Mouse (Mus musculus) forebrain, embryonic 13.5 days (tissue): ENCODE data around the gene Eloa. TPM values are rescaled to one million over a fixed set of nuclear protein-coding genes. Genes with fewer than 3 reads are reported as not detected.
A peak's percentile ranks its signal among the peaks of the same experiment; 100 is the strongest.

Source experiments
- ATAC-seq: fragments of 200-750 bp; cut with Nextera tagmentation; 2 replicates; pipeline ENCODE4 v1.8.0; 2017
- H3K27ac ChIP-seq: fragments of 300-500 bp; sonication (generic); 2 replicates; pipeline ENCODE4 v1.5.1; 2015; ENCODE audit warnings: inconsistent platforms, mild to moderate bottlenecking, moderate library complexity
- H3K27me3 ChIP-seq: fragments of 300-500 bp; sonication (generic); 2 replicates; pipeline ENCODE4 v1.6.1; 2015; ENCODE audit warnings: mild to moderate bottlenecking, inconsistent platforms
- H3K36me3 ChIP-seq: fragments of 300-500 bp; sonication (generic); 2 replicates; pipeline ENCODE4 v1.6.1; 2015; ENCODE audit warnings: mild to moderate bottlenecking, inconsistent platforms; ENCODE audit not compliant: poor library complexity, severe bottlenecking
- H3K4me1 ChIP-seq: fragments of 300-500 bp; sonication (generic); 2 replicates; pipeline ENCODE4 v1.6.1; 2015; ENCODE audit warnings: inconsistent platforms
- H3K4me2 ChIP-seq: fragments of 300-500 bp; sonication (generic); 2 replicates; pipeline ENCODE4 v1.6.1; 2015; ENCODE audit warnings: inconsistent platforms, mild to moderate bottlenecking, moderate library complexity
- H3K4me3 ChIP-seq: fragments of 300-500 bp; sonication (generic); 2 replicates; pipeline ENCODE4 v1.5.1; 2015; ENCODE audit warnings: mild to moderate bottlenecking, inconsistent platforms
- H3K9ac ChIP-seq: fragments of 300-500 bp; sonication (generic); 2 replicates; pipeline ENCODE4 v1.6.1; 2015; ENCODE audit warnings: mild to moderate bottlenecking, inconsistent platforms
- H3K9me3 ChIP-seq: fragments of 300-500 bp; sonication (generic); replicated peaks from 2 replicates; pipeline ENCODE4 v1.6.1; 2016; ENCODE audit warnings: inconsistent platforms
- whole genome bisulfite sequencing: fragments of 180-500 bp; shearing (Covaris S2); methylation state at CpG from one replicate; pipeline ENCODE4 v1.1.7; 2015; 5-methylcytosine and 5-hydroxymethylcytosine counted together
- polyA plus RNA-seq: library from polyadenylated mRNA; unstranded; fragments of >200 nt; fragmentation: Nextera tagmentation; extraction: Ambion mirVana; gene quantifications from 2 replicates; pipeline ENCODE4 v1.2.1, GENCODE M21; 2015

Gene Eloa
- polyA plus RNA-seq, 1 experiment from 2014 or later, result 29.1 TPM

- H3K4me2 ChIP-seq, result no peak overlapping the region
- no peak overlapping the region; the same call in 1 of the 2 replicates for H3K9ac ChIP-seq
- no peaks in the 10 kb centered on the region for H3K36me3 ChIP-seq
- no peak overlapping the region for H3K27ac ChIP-seq
- ATAC-seq, result no peak
- no peaks in the 10 kb centered on the region for H3K27me3 ChIP-seq
- H3K9me3 ChIP-seq, result no peaks in the 10 kb centered on the region
- WGBS, result 86% methylated on average over 19 of the region's 19 CpGs
- no peak overlapping the region for H3K4me3 ChIP-seq
- peaks cover 14% of the 10 kb centered on the region for H3K4me1 ChIP-seq
These were observed 6.6 kb upstream of the Eloa start for GRCm38 (mm10) chr4:136028132-136028564.

GRCm38 (mm10) chr4:136027416-136028131 is 6.0 kb upstream of the Eloa start:
- 86% methylated on average over 8 of the region's 8 CpGs for WGBS
- ATAC-seq, result no peak
- Histone ChIP-seq H3K9me3 (no peaks in the 10 kb centered on the region), H3K4me3 (no peak overlapping the region), H3K4me1 (peaks cover 14% of the 10 kb centered on the region), H3K27me3 (no peaks in the 10 kb centered on the region), H3K4me2 (no peak overlapping the region), H3K9ac (no peak overlapping the region), H3K27ac (no peak overlapping the region), H3K36me3 (no peaks in the 10 kb centered on the region)

- H3K27ac ChIP-seq, result no peak overlapping the region
- 94% methylated on average over 1 of the region's 1 CpGs for WGBS
- H3K4me1 ChIP-seq, result peaks cover 5% of the 10 kb centered on the region
- no peak overlapping the region for H3K4me2 ChIP-seq
- no peak for ATAC-seq
- no peaks in the 10 kb centered on the region for H3K36me3 ChIP-seq
- H3K27me3 ChIP-seq, result no peaks in the 10 kb centered on the region
- no peak overlapping the region for H3K9ac ChIP-seq
- H3K9me3 ChIP-seq, result no peaks in the 10 kb centered on the region
- H3K4me3 ChIP-seq, result no peak overlapping the region
These were observed 3.8 kb upstream of the Eloa start for GRCm38 (mm10) chr4:136025350-136025749.

- Histone ChIP-seq H3K4me1 (peaks cover 15% of the 10 kb centered on the region), H3K9ac (no peak overlapping the region), H3K4me3 (no peak overlapping the region), H3K9me3 (no peaks in the 10 kb centered on the region), H3K4me2 (no peak overlapping the region), H3K36me3 (no peaks in the 10 kb centered on the region), H3K27ac (no peak overlapping the region), H3K27me3 (no peaks in the 10 kb centered on the region)
- WGBS, result 95% methylated on average over 9 of the region's 9 CpGs
- no peak for ATAC-seq
These were observed 1.4 kb upstream of the Eloa start for GRCm38 (mm10) chr4:136022924-136023323.

GRCm38 (mm10) chr4:136020743-136021548 is 617 bp downstream of the Eloa start:
- Histone ChIP-seq H3K9me3 (no peaks in the 10 kb centered on the region), H3K36me3 (no peaks in the 10 kb centered on the region), H3K9ac (peak overlapping the region; percentile 97), H3K27ac (peak overlapping the region; percentile 80), H3K4me1 (peaks cover 15% of the 10 kb centered on the region), H3K4me2 (peak overlapping the region; percentile 97), H3K27me3 (no peaks in the 10 kb centered on the region), H3K4me3 (peak overlapping the region; percentile 98)
- 2% methylated on average over 33 of the region's 62 CpGs for WGBS
- peak; percentile 74 for ATAC-seq

- no peak for ATAC-seq
- Histone ChIP-seq H3K9ac (no peak overlapping the region), H3K4me3 (no peak overlapping the region), H3K27ac (no peak overlapping the region), H3K4me2 (no peak overlapping the region), H3K36me3 (peaks cover 28% of the 10 kb centered on the region), H3K27me3 (no peaks in the 10 kb centered on the region), H3K4me1 (peaks cover 15% of the 10 kb centered on the region), H3K9me3 (no peaks in the 10 kb centered on the region)
- WGBS, result 80% methylated on average over 3 of the region's 3 CpGs
These were observed 5.4 kb downstream of the Eloa start for GRCm38 (mm10) chr4:136016059-136016602.

GRCm38 (mm10) chr4:136010586-136010985 is 11.0 kb downstream of the Eloa start:
- 93% methylated on average over 4 of the region's 4 CpGs for WGBS
- peaks cover 81% of the 10 kb centered on the region for H3K36me3 ChIP-seq

GRCm38 (mm10) chr4:136008782-136009447 is 12.6 kb downstream of the Eloa start:
- 95% methylated on average over 8 of the region's 8 CpGs for WGBS
- no peak overlapping the region for H3K4me2 ChIP-seq
- no peak overlapping the region for H3K27ac ChIP-seq
- no peaks in the 10 kb centered on the region for H3K9me3 ChIP-seq
- no peak overlapping the region for H3K4me3 ChIP-seq
- ATAC-seq, result no peak
- H3K9ac ChIP-seq, result no peak overlapping the region
- H3K36me3 ChIP-seq, result peaks cover 95% of the 10 kb centered on the region
- no peaks in the 10 kb centered on the region for H3K4me1 ChIP-seq
- H3K27me3 ChIP-seq, result no peaks in the 10 kb centered on the region

More at GRCm38 (mm10) chr4:136010586-136010985, 11.0 kb downstream of the Eloa start:
- H3K27me3 ChIP-seq, result no peaks in the 10 kb centered on the region
- H3K27ac ChIP-seq, result no peak overlapping the region
- no peak overlapping the region for H3K4me2 ChIP-seq
- no peak for ATAC-seq
- H3K9me3 ChIP-seq, result no peaks in the 10 kb centered on the region
- H3K4me1 ChIP-seq, result no peaks in the 10 kb centered on the region
- no peak overlapping the region for H3K9ac ChIP-seq
- H3K4me3 ChIP-seq, result no peak overlapping the region

GRCm38 (mm10) chr4:136006821-136007220 is 14.7 kb downstream of the Eloa start:
- 96% methylated on average over 3 of the region's 3 CpGs for WGBS
- no peaks in the 10 kb centered on the region for H3K9me3 ChIP-seq
- H3K27me3 ChIP-seq, result no peaks in the 10 kb centered on the region
- no peak overlapping the region for H3K27ac ChIP-seq
- no peak for ATAC-seq
- H3K9ac ChIP-seq, result no peak overlapping the region
- no peaks in the 10 kb centered on the region for H3K4me1 ChIP-seq
- H3K4me3 ChIP-seq, result no peak overlapping the region
- H3K36me3 ChIP-seq, result peaks cover 97% of the 10 kb centered on the region
- no peak overlapping the region for H3K4me2 ChIP-seq

GRCm38 (mm10) chr4:136004921-136005320 is 16.6 kb downstream of the Eloa start:
- Histone ChIP-seq H3K9me3 (no peaks in the 10 kb centered on the region), H3K36me3 (peaks cover 83% of the 10 kb centered on the region), H3K27ac (no peak overlapping the region), H3K27me3 (no peaks in the 10 kb centered on the region), H3K9ac (no peak overlapping the region), H3K4me1 (no peaks in the 10 kb centered on the region), H3K4me2 (no peak overlapping the region), H3K4me3 (no peak overlapping the region)
- WGBS, result 91% methylated on average over 2 of the region's 2 CpGs
- ATAC-seq, result no peak

- H3K4me2 ChIP-seq, result no peak overlapping the region
- H3K9ac ChIP-seq, result no peak overlapping the region
- no peaks in the 10 kb centered on the region for H3K9me3 ChIP-seq
- 91% methylated on average over 5 of the region's 5 CpGs for WGBS
- H3K4me1 ChIP-seq, result no peaks in the 10 kb centered on the region
- H3K27ac ChIP-seq, result no peak overlapping the region
- no peak for ATAC-seq
- no peak overlapping the region for H3K4me3 ChIP-seq
- peaks cover 76% of the 10 kb centered on the region for H3K36me3 ChIP-seq
- no peaks in the 10 kb centered on the region for H3K27me3 ChIP-seq
These were observed 17.4 kb downstream of the Eloa start for GRCm38 (mm10) chr4:136004107-136004675.
